Mouse (Mus musculus) left cerebral cortex, adult 8-10 months (tissue): ENCODE results near the gene Jph3. TPM values are rescaled to one million over a fixed set of nuclear protein-coding genes. Genes with fewer than 3 reads are reported as not detected.

Source experiments
- DNase-seq, 2 experiments: peaks; one replicate each; pipeline ENCODE4 v3.0.0; 2022; ENCODE audit warnings: low spot score in 2 of 2
- total RNA-seq, 4 experiments: library from RNA; stranded (reverse); gene quantifications; 2 replicates each; pipeline ENCODE4 v1.2.4; 2022

Gene Jph3
- total RNA-seq = 100 to 1,000 TPM; 260 to 302 (median 279) TPM

- DNase-seq = no peak
These were observed at the start of gene Jph3 for GRCm38 (mm10) chr8:121729323-121729722. Gene Jph3, plus strand, starts transcription at chr8:121729623.

- no peak for DNase-seq
These were observed 48.5 kb upstream of the Jph3 start for GRCm38 (mm10) chr8:121680896-121681295.

- DNase-seq = no peak
These were observed 48.0 kb upstream of the Jph3 start for GRCm38 (mm10) chr8:121681457-121681856.

GRCm38 (mm10) chr8:121683083-121683832 lies 46.2 kb upstream of the Jph3 start:
- DNase-seq = no peak

GRCm38 (mm10) chr8:121685419-121685818 lies 44.0 kb upstream of the Jph3 start:
- no peak for DNase-seq

GRCm38 (mm10) chr8:121687455-121688161 lies 41.8 kb upstream of the Jph3 start:
- DNase-seq = peak; percentile 51 to 75

GRCm38 (mm10) chr8:121688496-121688895 lies 40.9 kb upstream of the Jph3 start:
- DNase-seq = no peak

GRCm38 (mm10) chr8:121694453-121694852 lies 35.0 kb upstream of the Jph3 start:
- no peak for DNase-seq

- DNase-seq = no peak
These were observed 33.7 kb upstream of the Jph3 start for GRCm38 (mm10) chr8:121695585-121696184.

GRCm38 (mm10) chr8:121697735-121698614 lies 31.4 kb upstream of the Jph3 start:
- no peak for DNase-seq

GRCm38 (mm10) chr8:121698615-121699101 lies 30.8 kb upstream of the Jph3 start:
- DNase-seq = no peak

- DNase-seq = no peak
These were observed 29.5 kb upstream of the Jph3 start for GRCm38 (mm10) chr8:121699936-121700335.

GRCm38 (mm10) chr8:121705174-121705573 lies 24.2 kb upstream of the Jph3 start:
- DNase-seq = no peak

GRCm38 (mm10) chr8:121706956-121707355 lies 22.5 kb upstream of the Jph3 start:
- DNase-seq = no peak

GRCm38 (mm10) chr8:121708406-121708805 lies 21.0 kb upstream of the Jph3 start:
- no peak for DNase-seq

- no peak for DNase-seq
These were observed 11.9 kb upstream of the Jph3 start for GRCm38 (mm10) chr8:121717502-121717901.

GRCm38 (mm10) chr8:121717982-121718425 lies 11.4 kb upstream of the Jph3 start:
- peak; percentile 79 to 90 for DNase-seq

GRCm38 (mm10) chr8:121718925-121719324 lies 10.5 kb upstream of the Jph3 start:
- no peak for DNase-seq

GRCm38 (mm10) chr8:121721072-121721471 lies 8.4 kb upstream of the Jph3 start:
- no peak for DNase-seq

GRCm38 (mm10) chr8:121723846-121724245 lies 5.6 kb upstream of the Jph3 start:
- no peak for DNase-seq

GRCm38 (mm10) chr8:121727164-121727563 lies 2.3 kb upstream of the Jph3 start:
- DNase-seq = no peak
